Mouse (Mus musculus) thymus, postnatal 14 days (tissue): ENCODE measurements around the gene Ephb2.

ENCODE experiments used
- DNase-seq: peaks from one replicate; pipeline ENCODE4 v3.0.0; 2021

Ephb2 gene

GRCm38 (mm10) chr4:136797677-136798569, 37.9 kb downstream of the Ephb2 start:
- no peak for DNase-seq

GRCm38 (mm10) chr4:136793320-136793719, 42.5 kb downstream of the Ephb2 start:
- DNase-seq: no peak

GRCm38 (mm10) chr4:136789821-136790220, 46.0 kb downstream of the Ephb2 start:
- no peak for DNase-seq

GRCm38 (mm10) chr4:136787357-136787756, 48.4 kb downstream of the Ephb2 start:
- no peak for DNase-seq

GRCm38 (mm10) chr4:136786453-136787276, 49.1 kb downstream of the Ephb2 start:
- no peak for DNase-seq

- DNase-seq: no peak
Measured at GRCm38 (mm10) chr4:136783552-136784150, 52.1 kb downstream of the Ephb2 start.

GRCm38 (mm10) chr4:136782579-136782925, 53.2 kb downstream of the Ephb2 start:
- DNase-seq: no peak

- DNase-seq: no peak
Measured at GRCm38 (mm10) chr4:136781868-136782578, 53.8 kb downstream of the Ephb2 start.

GRCm38 (mm10) chr4:136780201-136780895, 55.4 kb downstream of the Ephb2 start:
- DNase-seq: no peak

GRCm38 (mm10) chr4:136779156-136779555, 56.6 kb downstream of the Ephb2 start:
- DNase-seq: no peak

- no peak for DNase-seq
Measured at GRCm38 (mm10) chr4:136776471-136776892, 59.3 kb downstream of the Ephb2 start.

- DNase-seq: no peak
Measured at GRCm38 (mm10) chr4:136775903-136776302, 59.9 kb downstream of the Ephb2 start.

GRCm38 (mm10) chr4:136774201-136774600, 61.6 kb downstream of the Ephb2 start:
- DNase-seq: no peak

GRCm38 (mm10) chr4:136772952-136773584, 62.7 kb downstream of the Ephb2 start:
- DNase-seq: no peak

GRCm38 (mm10) chr4:136772318-136772717, 63.5 kb downstream of the Ephb2 start:
- DNase-seq: no peak

- DNase-seq: no peak
Measured at GRCm38 (mm10) chr4:136770718-136771117, 65.1 kb downstream of the Ephb2 start.

GRCm38 (mm10) chr4:136768499-136768898, 67.3 kb downstream of the Ephb2 start:
- DNase-seq: no peak

- DNase-seq: no peak
Measured at GRCm38 (mm10) chr4:136765080-136765479, 70.7 kb downstream of the Ephb2 start.

- DNase-seq: no peak
Measured at GRCm38 (mm10) chr4:136763349-136763748, 72.4 kb downstream of the Ephb2 start.

- no peak for DNase-seq
Measured at GRCm38 (mm10) chr4:136761713-136762380, 73.9 kb downstream of the Ephb2 start.

GRCm38 (mm10) chr4:136760882-136761281, 74.9 kb downstream of the Ephb2 start:
- DNase-seq: no peak
